Mouse (Mus musculus) forebrain, embryonic 11.5 days (tissue): ENCODE data around the gene Srpk2. TPM values are rescaled to one million over a fixed set of nuclear protein-coding genes. Genes with fewer than 3 reads are reported as not detected.

ENCODE experiments used
- ATAC-seq: fragments of 200-750 bp; cut with Nextera tagmentation; replicated peaks from 2 replicates; pipeline ENCODE4 v1.8.0; 2017; ENCODE audit warnings: moderate TSS enrichment; ENCODE audit not compliant: low FRiP score
- DNase-seq: peaks from one replicate; pipeline ENCODE4 v3.0.0-alpha.2; 2017; ENCODE audit warnings: low spot score
- H3K27ac ChIP-seq: fragments of 300-500 bp; sonication (generic); 2 replicates; pipeline ENCODE4 v1.5.1; 2014; ENCODE audit warnings: low read depth, low read length
- H3K27me3 ChIP-seq: fragments of 300-500 bp; sonication (generic); 2 replicates; pipeline ENCODE4 v1.6.1; 2014; ENCODE audit warnings: mild to moderate bottlenecking, low read length, mixed read lengths; ENCODE audit not compliant: control insufficient read depth, insufficient read depth
- H3K36me3 ChIP-seq: fragments of 300-500 bp; sonication (generic); 2 replicates; pipeline ENCODE4 v1.6.1; 2014; ENCODE audit warnings: mild to moderate bottlenecking, low read length, moderate library complexity, mixed read lengths; ENCODE audit not compliant: control insufficient read depth, insufficient read depth
- H3K4me1 ChIP-seq: fragments of 300-500 bp; sonication (generic); replicated peaks from 2 replicates; pipeline ENCODE4 v1.6.1; 2014; ENCODE audit warnings: low read length, mixed read lengths; ENCODE audit not compliant: control insufficient read depth, insufficient read depth
- H3K4me2 ChIP-seq: fragments of 300-500 bp; sonication (generic); 2 replicates; pipeline ENCODE4 v1.6.1; 2014; ENCODE audit warnings: low read depth, mild to moderate bottlenecking, low read length, moderate library complexity, mixed read lengths; ENCODE audit not compliant: severe bottlenecking
- H3K4me3 ChIP-seq: fragments of 300-500 bp; sonication (generic); 2 replicates; pipeline ENCODE4 v1.5.1; 2014; ENCODE audit warnings: low read depth, low read length
- H3K9ac ChIP-seq: fragments of 300-500 bp; sonication (generic); 2 replicates; pipeline ENCODE4 v1.6.1; 2014; ENCODE audit warnings: low read length
- H3K9me3 ChIP-seq: fragments of 300-500 bp; sonication (generic); 2 replicates; pipeline ENCODE4 v1.6.1; 2016; ENCODE audit warnings: low read length, mixed read lengths; ENCODE audit not compliant: control insufficient read depth
- WGBS: fragments of 180-500 bp; shearing (Covaris S2); extraction: QIAGEN DNeasy Blood & Tissue Kit; methylation state at CpG from one replicate; pipeline ENCODE4 v1.1.7; 2014; 5-methylcytosine and 5-hydroxymethylcytosine counted together
- polyA plus RNA-seq: library from polyadenylated mRNA; unstranded; fragments of >200 nt; fragmentation: Nextera tagmentation; extraction: Ambion mirVana; gene quantifications from 2 replicates; pipeline ENCODE4 v1.2.1, GENCODE M21; 2014

Gene Srpk2
- polyA plus RNA-seq, 1 experiment from 2014 or later, result 61.1 TPM

DNA sequence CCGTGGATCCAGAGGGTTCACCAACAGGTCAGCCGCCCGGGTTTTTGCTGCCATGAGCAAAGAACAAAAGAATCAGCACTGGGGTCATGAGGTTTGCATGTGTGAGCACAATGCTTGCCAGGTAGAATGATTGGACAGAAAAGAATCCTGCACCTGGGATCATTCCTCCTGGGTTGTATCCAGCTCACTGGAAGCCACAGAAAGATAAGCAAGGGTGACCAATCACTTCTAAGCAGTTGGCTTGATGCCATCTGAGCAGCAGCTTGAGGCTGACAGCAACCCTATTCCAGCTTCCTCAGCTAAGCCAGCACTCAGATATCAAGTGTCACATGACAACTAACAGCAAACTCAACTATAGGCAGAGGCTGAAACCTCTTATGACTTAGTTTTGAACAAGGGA, 165.7 kb downstream of the Srpk2 start:
- Histone ChIP-seq H3K27me3 (no peaks in the 10 kb centered on the region), H3K36me3 (no peaks in the 10 kb centered on the region; the same call in 1 of the 2 replicates), H3K4me3 (no peak overlapping the region), H3K4me1 (no peaks in the 10 kb centered on the region), H3K4me2 (no peak overlapping the region), H3K9me3 (no peaks in the 10 kb centered on the region), H3K9ac (no peak overlapping the region), H3K27ac (no peak overlapping the region)
- DNase-seq (no peak), ATAC-seq (no peak)
- 83% methylated on average over 3 of the region's 3 CpGs for WGBS

DNA sequence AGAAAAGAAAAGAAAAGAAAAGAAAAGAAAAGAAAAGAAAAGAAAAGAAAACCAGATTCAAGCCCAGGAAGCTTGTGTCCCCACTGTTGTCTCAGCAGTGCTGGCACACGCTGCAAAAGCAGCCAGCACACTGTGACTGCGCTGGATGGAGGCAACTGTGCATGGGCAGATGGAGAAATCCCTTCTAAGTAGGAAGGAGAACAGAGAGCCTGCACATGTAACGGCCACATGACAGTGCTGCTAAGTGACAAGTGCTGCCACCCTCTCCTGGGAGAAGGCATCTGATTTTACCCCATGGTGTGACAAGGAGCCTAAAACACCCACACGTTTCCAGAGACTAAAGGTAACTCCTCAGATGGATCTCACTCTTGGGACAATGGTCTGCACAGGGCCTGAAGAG, 166.6 kb downstream of the Srpk2 start:
- Histone ChIP-seq H3K4me1 (no peaks in the 10 kb centered on the region), H3K9me3 (no peaks in the 10 kb centered on the region), H3K4me2 (no peak overlapping the region), H3K36me3 (no peaks in the 10 kb centered on the region; the same call in 1 of the 2 replicates), H3K9ac (no peak overlapping the region), H3K27me3 (no peaks in the 10 kb centered on the region), H3K27ac (no peak overlapping the region), H3K4me3 (no peak overlapping the region)
- ATAC-seq (no peak), DNase-seq (no peak)
- WGBS, result 79% methylated on average over 4 of the region's 4 CpGs

DNA sequence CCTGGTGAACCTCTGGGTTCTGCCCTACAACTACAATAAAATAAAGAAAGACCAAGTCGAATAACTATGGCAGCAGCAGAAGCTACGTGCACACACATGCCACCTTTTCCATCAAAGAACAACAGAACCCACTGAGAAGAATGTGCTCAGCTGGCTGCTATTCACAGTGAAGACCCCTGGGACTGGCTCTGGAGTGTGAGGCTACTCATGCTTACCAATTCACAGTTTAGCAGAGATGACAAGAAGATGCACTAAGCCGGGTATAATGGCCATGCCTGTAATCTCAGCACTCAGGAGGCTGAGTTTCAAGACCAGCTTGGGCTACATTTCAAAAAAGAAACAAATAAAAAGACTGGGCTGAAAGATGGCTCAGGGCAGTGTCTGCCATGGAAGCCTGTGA, 167.5 kb downstream of the Srpk2 start:
- 54% methylated on average over 3 of the region's 3 CpGs for WGBS
- H3K4me3 ChIP-seq, result no peak overlapping the region
- H3K4me1 ChIP-seq, result no peaks in the 10 kb centered on the region
- no peak for DNase-seq
- no peak overlapping the region for H3K9ac ChIP-seq
- no peak for ATAC-seq
- no peaks in the 10 kb centered on the region for H3K27me3 ChIP-seq
- no peaks in the 10 kb centered on the region for H3K9me3 ChIP-seq
- no peak overlapping the region for H3K27ac ChIP-seq
- H3K36me3 ChIP-seq, result no peaks in the 10 kb centered on the region; the same call in 1 of the 2 replicates
- H3K4me2 ChIP-seq, result no peak overlapping the region

DNA sequence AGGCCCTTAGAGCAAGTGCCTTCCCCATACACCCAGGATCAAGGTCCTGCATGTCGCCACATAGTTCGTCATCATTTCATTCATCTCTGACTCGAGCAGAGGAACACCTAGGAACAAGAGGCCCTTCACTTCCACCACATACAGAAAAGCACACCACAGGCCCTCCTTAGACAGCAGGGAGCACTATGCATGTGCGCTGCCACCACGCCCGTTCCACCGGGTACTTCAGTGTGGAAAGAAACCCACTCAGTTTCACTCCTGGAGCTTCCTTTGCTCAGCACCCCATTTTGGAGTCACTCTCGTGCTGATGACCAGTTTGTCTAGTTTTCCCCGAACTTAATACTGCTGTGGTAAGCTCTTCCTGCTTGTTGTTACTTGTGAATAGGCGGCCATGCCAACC, 169.4 kb downstream of the Srpk2 start:
- DNase-seq (no peak), ATAC-seq (no peak)
- no peaks in the 10 kb centered on the region for H3K27me3 ChIP-seq
- no peaks in the 10 kb centered on the region for H3K4me1 ChIP-seq
- H3K27ac ChIP-seq, result no peak overlapping the region
- no peak overlapping the region for H3K9ac ChIP-seq
- no peaks in the 10 kb centered on the region for H3K9me3 ChIP-seq
- WGBS, result 94% methylated on average over 10 of the region's 10 CpGs
- H3K36me3 ChIP-seq, result no peaks in the 10 kb centered on the region; the same call in 1 of the 2 replicates
- no peak overlapping the region for H3K4me3 ChIP-seq
- H3K4me2 ChIP-seq, result no peak overlapping the region

DNA sequence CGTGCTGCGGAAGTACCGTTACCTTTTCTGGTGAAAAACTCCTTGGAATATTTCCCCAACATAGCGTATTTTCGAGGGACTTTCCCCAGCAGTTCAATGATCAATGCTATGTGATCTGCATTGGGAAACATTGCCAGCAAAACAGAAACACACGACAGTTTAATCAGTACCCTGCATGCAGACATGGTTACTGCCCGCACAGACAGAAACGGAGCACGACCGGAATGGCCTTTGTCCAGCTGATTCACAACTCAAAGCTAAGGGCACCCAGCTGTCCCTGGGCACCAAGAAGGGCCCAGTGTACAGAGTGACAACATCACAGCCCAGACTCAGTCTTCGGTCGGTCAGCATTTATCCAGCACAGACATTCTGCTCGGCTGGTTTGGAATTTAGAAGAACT, 170.9 kb downstream of the Srpk2 start:
- Histone ChIP-seq H3K9ac (no peak overlapping the region), H3K4me2 (no peak overlapping the region), H3K36me3 (peaks cover 2% of the 10 kb centered on the region; the same call in 1 of the 2 replicates), H3K27ac (no peak overlapping the region), H3K4me3 (no peak overlapping the region), H3K27me3 (no peaks in the 10 kb centered on the region), H3K4me1 (no peaks in the 10 kb centered on the region), H3K9me3 (no peaks in the 10 kb centered on the region)
- 94% methylated on average over 13 of the region's 13 CpGs for WGBS
- ATAC-seq (no peak), DNase-seq (no peak)

DNA sequence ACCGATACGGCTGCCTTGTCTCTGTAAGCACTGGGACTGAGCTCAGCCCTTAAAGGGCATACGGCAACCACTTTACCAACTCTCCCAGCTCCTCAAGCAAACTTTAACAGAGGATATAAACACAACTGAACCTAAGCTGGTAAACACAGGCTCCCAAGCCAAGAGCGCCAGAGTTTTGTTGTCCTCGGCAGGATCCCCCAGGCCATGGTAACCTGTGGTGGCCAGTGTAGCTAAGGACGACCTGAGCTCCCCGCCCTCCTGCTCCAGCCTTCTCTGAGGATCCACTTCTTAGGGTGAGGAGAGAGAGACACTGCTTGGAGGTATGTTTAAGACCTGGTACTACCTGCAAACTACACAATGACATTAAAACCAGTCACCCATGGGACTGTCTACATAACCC, 171.9 kb downstream of the Srpk2 start:
- no peak for DNase-seq
- 93% methylated on average over 7 of the region's 7 CpGs for WGBS
- Histone ChIP-seq H3K36me3 (peaks cover 2% of the 10 kb centered on the region; the same call in 1 of the 2 replicates), H3K9me3 (no peaks in the 10 kb centered on the region), H3K27me3 (no peaks in the 10 kb centered on the region), H3K9ac (no peak overlapping the region), H3K27ac (no peak overlapping the region), H3K4me2 (no peak overlapping the region), H3K4me1 (no peaks in the 10 kb centered on the region), H3K4me3 (no peak overlapping the region)
- no peak for ATAC-seq

DNA sequence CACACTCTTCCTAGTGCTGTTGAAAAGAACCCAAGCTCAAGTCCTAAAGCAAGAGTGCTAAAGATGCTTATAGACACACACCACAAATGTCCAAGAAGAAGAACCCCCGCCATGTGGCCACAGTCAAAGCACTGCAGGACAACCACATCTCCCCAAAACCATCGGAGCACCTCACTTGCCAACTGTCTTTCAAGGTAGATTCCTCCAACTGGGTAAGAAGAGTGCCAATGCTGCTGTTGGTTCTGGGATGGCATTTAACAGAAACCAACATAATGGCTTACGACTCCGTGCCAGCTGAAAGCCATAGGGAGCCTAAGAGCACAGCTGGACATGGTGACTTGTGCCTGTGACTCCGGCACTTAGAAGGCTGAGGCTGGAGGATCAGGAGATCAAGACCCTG, 173.0 kb downstream of the Srpk2 start:
- no peak overlapping the region for H3K9ac ChIP-seq
- no peaks in the 10 kb centered on the region for H3K4me1 ChIP-seq
- H3K27me3 ChIP-seq, result no peaks in the 10 kb centered on the region
- peaks cover 2% of the 10 kb centered on the region; the same call in 1 of the 2 replicates for H3K36me3 ChIP-seq
- 93% methylated on average over 5 of the region's 5 CpGs for WGBS
- H3K9me3 ChIP-seq, result no peaks in the 10 kb centered on the region
- no peak overlapping the region for H3K4me2 ChIP-seq
- no peak overlapping the region for H3K27ac ChIP-seq
- H3K4me3 ChIP-seq, result no peak overlapping the region
- no peak for ATAC-seq
- no peak for DNase-seq

DNA sequence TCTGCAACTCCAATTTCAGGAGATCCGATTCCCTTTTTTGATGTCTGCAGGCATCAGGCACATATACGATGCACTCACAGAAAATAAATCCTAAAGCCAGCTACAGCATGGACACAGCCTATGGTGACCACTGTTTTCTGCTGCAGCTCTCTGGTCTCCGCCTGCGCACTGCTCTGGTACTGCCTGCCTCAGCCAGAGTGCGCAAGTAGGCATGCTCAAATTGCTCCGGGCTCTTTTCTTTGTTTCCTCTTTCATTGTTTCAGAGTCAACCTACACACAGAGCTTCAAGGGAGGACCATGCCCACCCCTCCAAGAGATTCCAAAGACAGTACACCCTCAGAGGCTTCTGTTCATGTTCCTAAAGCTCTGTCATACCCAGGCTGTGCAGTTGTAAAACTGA, 175.8 kb downstream of the Srpk2 start:
- no peak overlapping the region for H3K9ac ChIP-seq
- no peak for DNase-seq
- H3K4me3 ChIP-seq, result no peak overlapping the region
- H3K36me3 ChIP-seq, result peaks cover 2% of the 10 kb centered on the region; the same call in 1 of the 2 replicates
- 83% methylated on average over 6 of the region's 6 CpGs for WGBS
- no peak overlapping the region for H3K27ac ChIP-seq
- H3K4me2 ChIP-seq, result no peak overlapping the region
- H3K4me1 ChIP-seq, result no peaks in the 10 kb centered on the region
- H3K27me3 ChIP-seq, result no peaks in the 10 kb centered on the region
- no peak; the same call in 1 of the 2 replicates for ATAC-seq
- no peaks in the 10 kb centered on the region for H3K9me3 ChIP-seq

DNA sequence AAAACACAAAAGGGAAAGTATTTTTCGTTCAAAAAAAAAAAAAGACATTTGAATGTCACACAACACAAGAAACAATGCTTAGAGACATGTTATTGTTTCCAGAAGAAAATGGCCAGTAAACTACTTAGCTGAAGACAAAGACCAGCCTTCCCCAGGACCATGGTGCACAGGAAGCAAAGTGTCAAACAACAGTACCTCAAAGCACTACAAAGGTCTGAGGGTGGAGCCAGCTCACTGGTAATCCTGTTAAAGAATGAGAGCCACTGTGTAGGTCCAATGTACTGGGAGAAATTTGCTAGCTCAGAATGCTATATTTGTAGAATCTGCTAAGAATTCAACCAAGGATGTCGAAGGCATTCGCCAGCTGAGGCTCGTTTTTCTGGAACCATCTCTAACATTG, 177.2 kb downstream of the Srpk2 start:
- H3K4me3 ChIP-seq, result no peak overlapping the region
- H3K9me3 ChIP-seq, result no peaks in the 10 kb centered on the region
- H3K27me3 ChIP-seq, result no peaks in the 10 kb centered on the region
- DNase-seq, result no peak
- no peak for ATAC-seq
- no peak overlapping the region for H3K4me2 ChIP-seq
- H3K36me3 ChIP-seq, result peaks cover 5% of the 10 kb centered on the region; the same call in 1 of the 2 replicates
- WGBS, result 71% methylated on average over 4 of the region's 4 CpGs
- H3K4me1 ChIP-seq, result no peaks in the 10 kb centered on the region
- no peak overlapping the region for H3K27ac ChIP-seq
- H3K9ac ChIP-seq, result no peak overlapping the region
